Mouse (Mus musculus): ENCODE measurements at regions not wholly inside any gene's neighbourhood (a gene's known extent, or its start where the extent isn't known, plus 50 kb on each side); places are given as distances from the start of the nearest gene placed in this dataset.
"Not testable (repeated sequence)": the region's sequence is repeated elsewhere in the genome, so short reads cannot be mapped to it uniquely, and the experiment has no call there.

DNA sequence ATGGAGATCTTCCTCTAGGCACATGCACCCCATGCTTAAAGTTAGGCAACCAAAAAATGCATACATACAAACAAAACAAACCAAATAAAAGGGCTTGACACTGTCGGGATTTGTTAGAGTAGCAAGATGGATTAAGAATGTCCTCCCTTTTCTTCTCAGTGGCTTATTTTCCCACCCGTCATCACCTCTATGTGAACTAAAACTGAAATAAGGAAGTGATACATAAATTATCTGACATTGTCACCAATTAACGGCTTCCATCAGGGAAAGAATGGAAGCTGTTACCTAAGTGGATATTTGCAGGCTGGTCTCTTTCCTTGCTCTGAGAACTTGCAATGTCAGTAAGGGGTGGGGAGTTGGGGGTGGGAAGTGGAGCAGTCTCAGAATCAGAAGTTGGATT lies 541.5 kb downstream of the Diaph3 start:
- no peak for DNase-seq

DNA sequence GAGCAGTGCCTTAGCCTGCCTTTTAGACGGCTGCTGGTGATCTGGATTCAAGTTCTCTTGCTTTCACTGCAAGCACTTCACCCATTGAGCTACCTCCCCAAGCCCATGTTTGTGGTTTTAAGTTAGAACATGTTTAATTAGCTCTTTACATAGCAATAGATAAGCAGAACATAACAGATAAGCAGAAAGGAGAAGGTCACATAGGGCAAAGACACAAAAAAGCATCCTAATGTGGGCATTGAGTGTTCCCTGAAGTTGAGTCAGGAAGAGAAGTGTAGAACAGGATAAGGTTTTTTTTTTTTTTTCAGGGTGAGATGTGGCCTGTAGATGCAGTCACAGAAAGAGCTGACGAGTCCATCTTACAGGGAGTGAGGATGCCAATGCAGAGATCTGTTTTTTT lies 552.5 kb downstream of the Diaph3 start:
- no peak for DNase-seq

DNA sequence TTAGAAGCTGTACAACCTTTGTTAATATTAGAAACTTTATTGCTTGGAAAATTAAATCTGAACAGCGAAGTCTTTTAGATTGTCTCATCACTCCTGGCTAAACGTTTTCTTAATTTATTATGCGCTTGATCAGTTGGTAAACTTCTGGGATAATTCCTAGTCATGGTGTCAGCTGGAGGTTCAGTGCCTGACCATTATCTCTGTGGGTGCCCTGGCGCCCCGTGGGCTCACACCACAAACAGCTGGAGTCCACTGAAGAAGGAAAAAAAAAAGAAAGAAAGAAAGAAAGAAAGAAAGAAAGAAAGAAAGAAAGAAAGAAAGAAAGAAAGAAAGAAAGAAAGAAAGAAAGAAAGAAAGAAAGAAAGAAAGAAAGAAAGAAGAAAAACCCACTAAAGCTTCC lies 555.1 kb downstream of the Diaph3 start:
- DNase-seq, result not testable (repeated sequence)

DNA sequence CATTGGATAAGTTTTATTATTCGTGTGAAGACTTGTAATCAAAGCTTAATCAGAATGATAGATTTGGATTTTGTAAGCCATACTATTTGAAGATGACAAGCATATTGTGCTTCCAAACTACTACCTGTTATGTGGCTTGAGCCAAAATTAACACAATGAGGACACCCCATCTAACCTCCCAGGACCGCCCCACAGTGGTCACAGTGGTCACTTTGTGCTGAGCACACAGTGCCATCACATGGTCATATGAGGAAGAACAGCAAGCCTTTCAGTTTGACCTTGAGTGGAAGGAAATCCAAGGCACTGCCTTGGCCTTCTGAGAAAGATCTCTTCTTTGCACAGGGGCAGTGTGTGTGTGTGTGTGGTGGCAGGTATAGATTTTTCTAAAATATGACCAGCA lies 578.3 kb downstream of the Diaph3 start:
- DNase-seq, result no peak

DNA sequence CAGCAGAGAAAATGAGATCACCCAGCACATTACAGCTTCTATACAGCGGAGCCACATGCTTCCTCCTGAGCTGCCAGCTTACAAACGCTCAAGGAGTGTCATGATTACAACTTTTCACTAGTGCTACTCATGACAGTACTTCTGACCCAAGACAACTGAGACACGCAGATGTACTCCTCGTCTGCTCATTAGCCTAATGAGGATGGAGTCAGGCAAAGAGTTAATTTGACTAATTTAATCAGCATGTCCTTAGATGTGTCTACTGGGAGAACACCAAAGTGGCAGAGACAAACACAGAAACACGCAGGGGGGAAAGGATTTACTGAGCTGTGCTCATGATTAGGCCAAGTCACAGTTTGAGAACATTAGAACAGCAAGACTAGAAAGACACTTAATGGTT lies 603.0 kb downstream of the Diaph3 start:
- DNase-seq, result no peak

DNA sequence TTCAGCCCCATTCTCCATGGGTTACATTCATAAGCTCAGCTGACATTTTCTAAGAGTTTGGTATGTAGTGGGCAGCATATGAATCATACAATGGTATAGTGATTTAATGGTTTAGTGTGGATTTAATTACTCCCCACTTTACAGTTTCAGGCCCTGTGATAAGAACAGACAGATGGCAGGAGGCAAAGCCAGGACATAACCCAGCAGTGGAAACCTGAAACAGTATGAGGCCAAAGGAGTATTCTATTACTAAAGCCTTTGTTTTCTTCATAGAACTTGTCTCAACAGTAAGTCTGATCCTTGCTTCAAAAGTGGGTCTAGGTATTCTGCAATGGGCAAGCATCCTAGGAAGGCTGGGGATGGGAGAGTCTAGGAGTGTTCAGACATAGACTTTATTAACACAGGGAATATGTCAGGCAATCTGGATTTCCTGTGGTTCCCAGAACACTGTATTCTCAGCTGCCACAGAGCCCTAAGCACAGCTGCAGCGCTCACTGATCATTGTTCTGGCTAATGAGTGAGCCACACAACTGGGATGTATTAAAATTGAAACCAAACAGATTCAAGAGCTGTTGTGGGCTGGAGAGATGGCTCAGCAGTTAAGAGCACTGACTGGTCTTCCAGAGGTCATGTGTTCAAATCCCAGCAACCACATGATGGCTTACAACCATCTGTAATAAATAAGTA lies 604.6 kb downstream of the Diaph3 start:
- no peak for DNase-seq

DNA sequence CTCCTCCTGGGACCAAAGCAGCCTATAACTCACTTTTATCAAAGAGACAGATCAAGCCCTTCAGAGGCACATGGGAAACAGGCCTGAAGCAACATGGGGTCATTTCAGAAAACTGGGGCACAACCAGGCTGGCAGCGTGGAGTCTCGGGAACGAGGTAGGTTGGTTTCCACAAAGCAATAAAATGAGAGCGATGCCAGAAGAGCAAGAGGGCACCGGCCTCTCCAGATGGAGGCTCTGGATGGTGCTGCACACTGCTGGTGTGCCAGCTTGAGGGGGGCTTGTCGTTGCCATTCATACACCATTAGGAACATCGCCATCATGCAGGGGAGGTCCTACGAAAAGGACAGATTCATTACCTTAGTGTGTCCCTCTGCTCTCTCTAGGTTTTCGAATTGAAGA lies 630.6 kb downstream of the Diaph3 start:
- DNase-seq, result no peak

DNA sequence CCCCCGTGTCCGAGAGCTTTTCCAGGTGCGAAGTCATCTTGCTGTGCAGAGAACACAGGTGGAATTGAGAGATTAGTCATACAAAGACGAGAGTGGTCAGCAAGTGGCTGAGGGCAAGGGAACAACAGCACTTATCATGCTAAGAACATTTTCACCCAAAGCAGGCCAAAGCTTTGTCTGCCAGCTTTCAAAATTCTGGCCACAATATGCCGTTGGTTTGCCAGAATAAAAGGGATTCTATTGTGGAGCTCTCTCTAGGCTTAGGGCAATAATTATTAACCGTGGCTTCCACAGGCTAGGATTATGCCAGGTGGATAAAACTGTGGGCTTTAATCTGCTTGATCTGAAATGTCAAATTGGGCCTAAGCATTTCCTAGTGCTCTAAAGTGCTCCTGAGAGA lies 631.3 kb downstream of the Diaph3 start:
- DNase-seq, result no peak

DNA sequence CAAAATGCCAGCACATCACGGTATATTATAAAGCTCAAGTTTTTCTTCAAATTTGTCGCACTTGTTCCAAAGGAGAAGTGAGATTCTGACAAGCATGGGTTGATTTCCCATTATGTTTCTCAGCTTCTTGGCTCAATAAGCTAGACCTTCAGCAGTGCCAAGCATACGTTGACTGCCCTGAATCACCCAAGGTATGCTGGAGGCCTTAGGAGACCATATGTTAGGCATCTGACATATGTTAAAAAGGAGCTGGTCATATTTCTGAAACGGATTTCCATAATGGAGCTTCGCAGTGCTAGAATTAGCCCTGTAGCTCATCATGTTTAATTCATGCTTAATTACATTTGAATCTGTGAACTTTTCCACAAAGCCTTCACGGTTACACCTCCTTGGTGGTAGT lies 634.7 kb downstream of the Diaph3 start:
- DNase-seq, result no peak

DNA sequence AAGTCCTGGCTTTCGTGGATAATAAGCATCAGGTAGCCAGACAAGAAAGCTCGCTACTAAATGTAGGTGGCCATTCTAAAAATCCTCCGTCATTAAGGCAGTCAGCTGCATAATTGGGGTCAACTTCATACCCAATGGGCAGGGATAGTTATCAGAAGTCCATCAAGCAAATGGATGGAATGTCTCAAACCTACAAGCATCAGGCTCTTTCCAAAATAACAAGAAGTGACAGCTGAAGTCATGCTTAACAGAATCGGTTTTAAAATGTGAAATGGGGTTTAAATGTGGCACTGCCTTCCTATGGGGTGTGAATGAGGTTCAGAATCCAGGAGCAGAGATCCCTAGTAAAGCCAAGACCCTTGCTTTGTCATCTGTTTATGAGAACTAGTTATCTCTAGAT lies 650.2 kb downstream of the Diaph3 start:
- no peak for DNase-seq

DNA sequence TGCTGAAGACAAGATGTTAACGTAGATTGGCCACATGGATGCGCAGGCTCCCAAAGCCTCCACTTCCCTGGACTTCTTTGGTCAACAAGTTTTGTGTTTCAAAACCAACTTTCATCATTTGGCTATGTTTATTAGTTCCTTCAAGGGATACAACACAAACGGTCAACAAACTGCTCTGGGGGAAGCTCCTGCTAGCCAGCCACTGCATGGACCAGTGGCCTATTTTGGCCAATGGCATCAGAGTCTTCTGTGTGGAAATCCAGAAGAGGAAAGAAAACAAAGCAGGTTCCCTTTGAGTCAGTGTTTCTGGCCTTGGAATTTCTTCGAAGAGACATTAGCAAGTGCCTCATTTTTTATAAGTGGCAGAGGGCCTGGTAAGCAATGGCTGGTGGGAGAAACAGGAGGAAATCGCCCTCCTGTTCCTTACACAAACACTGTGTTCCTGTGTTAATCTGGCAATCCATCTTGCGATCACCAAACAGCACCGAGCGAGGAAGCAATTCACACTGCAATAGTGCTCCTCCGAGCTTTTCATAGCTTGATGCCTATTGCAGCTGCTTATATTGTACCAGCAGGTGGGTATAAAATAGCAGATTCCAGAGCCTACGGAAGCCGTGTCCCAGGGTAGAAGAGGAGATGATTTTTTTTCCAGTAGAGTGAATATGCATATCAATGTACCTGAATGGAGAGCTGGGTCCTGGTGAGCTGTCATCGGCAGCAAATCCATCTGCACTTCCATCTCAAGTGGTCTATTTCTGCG lies 651.0 kb downstream of the Diaph3 start:
- DNase-seq, result peak; percentile 33

DNA sequence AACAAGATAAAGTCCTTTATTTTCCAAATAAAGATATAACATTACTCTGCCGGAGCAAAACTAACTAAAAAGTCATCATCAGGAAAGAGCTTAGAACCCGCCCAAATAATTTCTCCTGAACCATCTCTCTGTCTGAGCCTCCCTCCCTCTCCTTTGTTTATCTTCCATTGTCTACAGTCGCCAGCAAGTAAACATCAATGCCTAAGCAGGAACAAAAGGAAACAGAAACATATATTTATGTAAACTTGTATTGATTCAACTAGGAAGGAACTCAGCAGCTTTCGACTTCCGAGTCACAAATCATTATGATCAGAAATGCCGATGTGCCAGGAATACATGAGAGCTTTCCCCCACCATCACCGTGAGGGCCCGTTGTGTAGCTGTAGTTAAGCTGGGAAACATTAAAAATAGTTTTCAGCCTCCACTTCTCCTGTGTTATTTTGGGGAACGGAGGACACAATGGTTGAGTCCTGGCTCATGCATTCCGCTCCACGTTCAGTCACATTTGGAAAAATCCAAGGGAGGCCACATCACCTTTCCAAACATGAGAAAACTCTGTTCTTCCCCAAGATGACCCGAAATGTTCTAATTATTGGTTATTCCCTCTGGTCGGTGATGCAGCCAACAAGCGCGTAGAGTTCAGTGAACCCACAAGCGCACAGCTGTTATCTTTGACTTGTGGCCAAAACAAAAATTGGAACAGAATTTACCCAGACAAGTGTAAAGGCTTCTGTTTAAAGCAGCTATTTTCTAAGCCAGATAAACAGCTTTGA lies 651.8 kb downstream of the Diaph3 start:
- peak; percentile 24 for DNase-seq

DNA sequence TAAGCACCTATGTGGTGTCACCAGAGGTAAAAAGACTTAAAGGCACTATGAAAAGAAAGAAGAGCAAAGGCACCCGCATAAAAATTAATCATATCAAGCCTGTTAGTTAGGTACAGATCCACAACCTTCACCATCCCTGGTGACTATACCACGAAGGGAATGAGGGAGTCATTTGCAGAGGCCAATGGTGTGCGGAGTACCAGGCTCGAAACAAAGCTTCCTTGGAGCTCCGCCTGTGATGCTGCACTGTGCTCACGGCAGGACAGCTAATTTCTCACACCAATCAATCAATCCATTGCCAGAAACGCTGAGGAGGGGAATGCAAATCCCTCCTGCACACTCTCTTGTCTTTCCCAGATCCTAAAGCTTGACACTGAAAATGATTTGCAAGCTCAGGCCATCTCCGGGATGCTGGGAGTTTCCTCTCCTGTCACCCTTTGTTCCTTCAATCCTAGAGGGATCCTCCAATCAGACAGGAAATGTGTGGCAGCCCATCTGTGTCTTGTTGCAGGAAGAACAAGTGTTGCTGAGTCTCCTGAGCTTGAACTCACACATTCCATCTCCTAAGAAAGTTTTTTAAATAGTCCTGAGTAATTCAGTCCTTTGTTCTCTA lies 653.6 kb downstream of the Diaph3 start:
- DNase-seq, result no peak

DNA sequence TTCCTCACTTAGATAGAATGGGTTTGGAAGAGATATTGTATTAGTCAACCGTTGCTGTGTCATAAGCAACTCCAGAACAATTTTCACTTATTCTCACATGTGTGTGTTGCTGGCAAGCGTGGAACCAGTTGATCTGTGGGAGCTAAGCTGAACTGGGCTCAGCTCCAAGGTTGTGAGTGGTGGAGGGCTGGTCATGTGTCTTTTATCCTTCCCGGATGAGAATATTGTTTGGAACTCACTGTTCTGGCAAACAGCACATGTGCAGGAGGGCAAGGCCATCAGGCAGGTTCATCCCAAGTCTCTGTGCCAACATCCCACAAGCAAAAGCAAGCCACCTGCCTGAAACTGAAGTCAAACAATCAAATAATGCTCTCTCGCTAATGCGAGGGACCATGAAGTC lies 656.8 kb downstream of the Diaph3 start:
- DNase-seq, result no peak

DNA sequence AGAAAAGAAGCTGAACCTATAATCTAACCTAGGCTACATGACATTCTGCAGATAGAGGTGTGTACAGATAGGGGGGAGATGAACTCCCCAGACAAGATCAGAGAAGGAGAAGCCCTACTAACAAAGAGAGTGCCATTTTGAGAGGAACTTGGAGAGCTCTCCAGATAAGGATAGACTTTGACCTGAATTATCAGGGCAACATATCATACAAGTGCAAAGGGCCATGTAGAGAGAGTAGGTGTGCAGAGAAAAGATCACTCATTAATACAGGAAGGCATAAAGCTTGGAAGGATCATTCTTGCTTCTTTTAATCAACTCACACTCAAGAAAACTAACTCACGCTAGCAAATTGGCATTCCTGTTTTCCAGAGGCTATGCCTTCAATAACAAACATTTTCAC lies 667.4 kb downstream of the Diaph3 start:
- DNase-seq, result no peak

DNA sequence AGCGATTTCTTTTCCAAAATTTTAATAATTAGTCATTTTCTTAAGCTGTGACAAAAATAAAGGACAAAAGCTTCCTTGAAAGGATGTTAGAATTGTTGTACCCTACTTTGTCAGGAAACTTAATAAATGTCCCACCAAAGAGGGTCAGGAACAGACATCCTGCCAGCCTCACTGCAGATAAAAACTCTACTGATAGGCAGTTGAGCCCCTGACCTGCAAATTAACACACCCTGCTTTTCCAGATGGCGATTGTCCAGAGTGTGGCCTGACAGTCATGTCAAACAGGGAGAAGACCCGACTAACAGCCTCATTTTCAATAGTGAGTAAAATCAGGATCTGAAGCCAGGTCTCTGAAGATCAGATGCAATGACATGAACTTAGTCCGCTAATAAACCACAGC lies 670.6 kb downstream of the Diaph3 start:
- DNase-seq, result no peak

DNA sequence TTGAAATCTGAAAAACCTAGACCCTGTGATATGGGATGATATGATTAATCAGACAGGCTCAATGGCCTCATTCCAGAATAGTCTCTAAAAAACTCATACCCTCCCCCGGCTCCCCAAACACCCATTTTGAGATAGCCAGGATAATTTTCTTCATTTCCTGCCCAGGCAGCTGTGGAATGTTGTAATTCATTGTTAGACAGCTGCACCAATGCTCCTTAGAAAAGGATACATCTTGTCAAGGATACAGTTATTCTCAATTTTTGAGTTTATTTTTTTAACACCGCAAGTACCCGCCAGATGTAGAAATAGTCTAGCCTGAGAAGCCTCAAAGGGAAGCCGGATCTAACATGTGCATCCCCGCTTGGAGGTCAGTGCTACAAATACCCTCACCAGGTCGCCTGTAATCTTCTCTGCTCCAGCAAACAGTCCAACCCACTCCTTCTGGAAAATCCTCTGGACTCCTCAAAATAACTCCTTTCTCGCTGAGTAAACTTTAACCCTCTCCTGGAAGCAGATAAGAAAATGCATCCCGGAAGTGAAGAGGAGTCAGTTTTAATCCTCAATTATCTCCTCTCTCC lies 673.1 kb downstream of the Diaph3 start:
- DNase-seq, result no peak

DNA sequence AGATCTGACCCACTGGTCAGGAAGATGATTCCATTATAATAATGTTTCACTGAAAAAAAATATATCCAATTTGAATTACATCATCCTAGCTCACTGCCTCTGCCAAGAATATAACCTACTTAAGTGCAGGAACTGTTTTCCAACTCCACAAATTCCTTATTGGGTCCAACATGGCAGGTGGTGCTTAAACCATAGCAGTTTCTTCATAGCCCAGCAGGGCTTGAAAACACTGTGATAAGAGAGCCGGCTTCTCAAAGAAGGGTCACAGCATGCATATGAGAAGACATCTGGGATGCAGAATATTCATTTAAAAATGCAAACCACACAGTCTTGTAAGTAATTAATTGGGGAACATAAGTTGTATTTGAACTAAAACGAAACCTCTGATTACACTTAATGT lies 677.6 kb downstream of the Diaph3 start:
- no peak for DNase-seq

DNA sequence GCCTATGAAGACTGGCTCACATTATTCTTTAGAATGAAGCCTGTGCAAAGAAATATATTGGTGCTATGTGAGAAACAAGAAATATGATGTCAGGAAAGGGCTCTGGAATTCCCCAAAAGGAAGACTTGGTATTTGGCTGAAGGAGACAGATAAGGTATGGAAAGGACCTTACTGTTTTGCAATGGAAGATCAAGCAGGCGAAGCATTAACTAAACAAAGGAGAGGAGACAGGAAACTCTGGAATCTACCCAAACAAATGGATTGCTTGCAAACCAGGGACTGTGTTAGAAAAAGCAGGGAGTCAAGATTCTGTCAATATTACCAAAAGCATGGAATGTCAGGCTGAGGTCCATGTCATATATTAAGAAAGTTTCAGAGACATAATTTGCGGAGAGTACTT lies 687.9 kb downstream of the Diaph3 start:
- no peak for DNase-seq

DNA sequence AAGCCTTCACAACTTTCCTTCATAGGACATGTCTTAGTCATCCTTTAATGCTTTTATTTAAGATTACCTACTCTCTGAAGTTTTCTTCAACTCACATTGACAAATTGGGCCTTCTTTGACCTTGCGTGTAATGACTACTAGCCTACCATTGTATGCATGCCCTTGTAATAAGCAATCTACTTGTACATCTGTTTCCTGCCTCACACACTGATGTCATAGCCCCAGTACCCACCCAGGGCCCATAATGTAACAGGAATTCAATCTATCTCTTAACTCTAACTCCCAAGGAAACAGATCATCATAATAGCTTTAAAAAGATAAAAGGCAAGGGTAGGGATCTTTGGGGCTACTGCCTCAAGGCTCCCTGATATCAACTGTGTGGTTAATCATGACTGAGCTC lies 690.4 kb downstream of the Diaph3 start:
- DNase-seq, result no peak

DNA sequence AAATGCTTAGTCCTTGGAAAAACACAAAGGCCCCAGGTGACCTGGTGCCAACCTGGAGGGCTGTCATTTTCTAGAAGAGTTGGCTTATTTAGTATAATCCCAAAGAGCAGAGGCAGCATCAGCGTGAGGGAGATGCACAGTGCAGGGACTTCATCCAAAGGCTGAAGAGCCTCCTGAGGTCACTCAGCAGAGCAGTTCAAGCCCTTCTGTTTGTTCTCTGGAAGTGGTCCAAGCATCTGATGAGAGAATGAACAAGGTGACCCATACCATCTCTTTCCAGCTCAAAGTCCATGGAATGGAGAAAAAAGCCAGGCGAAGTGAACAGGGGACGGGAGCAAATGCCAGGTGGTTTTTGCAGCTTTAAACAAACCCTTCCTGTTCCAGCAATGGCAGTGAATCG lies 695.9 kb downstream of the Diaph3 start:
- no peak for DNase-seq

DNA sequence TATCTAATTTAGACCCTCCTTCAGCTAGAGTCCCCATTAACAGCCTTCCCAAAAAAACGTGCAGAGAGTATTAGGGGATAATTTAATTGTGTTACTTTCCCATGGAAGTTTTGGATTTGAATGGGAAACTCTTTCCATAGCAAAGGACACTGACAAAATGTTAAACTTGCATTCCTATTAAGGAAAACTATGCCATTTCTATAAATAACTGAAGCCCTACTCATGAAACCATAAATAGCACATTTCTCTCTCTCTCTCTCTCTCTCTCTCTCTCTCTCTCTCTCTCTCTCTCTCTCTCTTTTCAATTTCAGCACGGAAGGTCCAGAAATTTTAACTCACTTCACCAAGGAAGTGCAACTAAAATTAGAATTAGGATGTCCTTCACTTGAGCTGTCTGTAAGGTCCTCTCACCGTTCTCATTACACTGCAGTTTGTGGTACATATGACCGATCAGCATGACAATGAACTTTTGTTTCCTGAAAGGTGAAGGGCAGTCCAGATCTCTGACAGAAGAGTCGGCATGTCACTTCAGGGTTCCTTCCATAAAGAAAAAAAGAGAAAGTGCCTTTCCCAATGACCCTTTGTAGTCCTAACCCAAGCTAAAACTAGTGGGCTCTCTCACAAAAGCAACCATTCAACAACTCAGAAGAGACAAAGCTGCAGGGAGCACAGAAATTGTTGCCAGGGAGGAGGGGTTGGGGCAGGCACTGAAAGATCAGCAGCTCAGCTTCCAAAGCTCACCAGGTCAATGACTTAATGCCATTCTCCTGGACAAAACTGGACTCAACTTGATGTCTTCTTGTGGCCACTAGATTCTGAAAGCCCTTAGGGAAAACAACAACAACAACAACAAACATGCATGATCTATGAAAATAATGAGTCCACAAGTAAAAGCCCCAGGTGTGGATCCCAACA lies 696.9 kb downstream of the Diaph3 start:
- DNase-seq, result no peak

All from right cerebral cortex, postnatal 25 days (tissue).